8 mouse cellular contexts compared by ENCODE assay signal in genomic region chr13:69460635-69461465, GRCm38 (mm10).
DNase-seq lines count a peak whose midpoint lies in the region; ATAC-seq and TF ChIP-seq lines count a peak whose summit lies in the region.

No protein-coding gene starts in this region.

- no peaks in the 10 kb centered on the region for H3K4me1 ChIP-seq in liver, postnatal 0 days (ENCODE audit: insufficient read depth)
- peaks cover 4% of the 10 kb centered on the region; the same call in 1 of the 2 replicates for H3K4me1 ChIP-seq in neural tube, embryonic 15.5 days

- peak; percentile 25 for DNase-seq in gastrocnemius, adult 18-20 months (ENCODE audit: low spot score)
- DNase-seq in gastrocnemius, postnatal 25 days, result no peak
- DNase-seq in adrenal gland, postnatal 25 days, result peak; percentile 51
- peak; percentile 23 to 35 for DNase-seq in gastrocnemius, postnatal 36 days
- peak; percentile 80 for DNase-seq in kidney, postnatal 10 days
- peak; percentile 64 for DNase-seq in liver, postnatal 0 days
- no peak for DNase-seq in spleen, postnatal 14 days (ENCODE audit: low spot score in 2 of 2)

- intact Hi-C loops in gastrocnemius, postnatal 36 days (cut with DNase I), result loop anchor here (2.0 to 10.0 kb wide), 5 partner anchors 74 to 864 kb away; partner anchors contain the start of gene 1700001L19Rik

- no peak for TF ChIP-seq EP300 in liver, postnatal 0 days (IDR thresholded peaks at IDR 0.05; ENCODE audit: low read depth)

- H3K27me3 ChIP-seq in liver, postnatal 0 days (ENCODE audit: insufficient read depth, low read length), result no peaks in the 10 kb centered on the region
- H3K27me3 ChIP-seq in neural tube, embryonic 15.5 days (replicated peaks), result no peaks in the 10 kb centered on the region

- no peak for ATAC-seq in liver, postnatal 0 days
- peak; percentile 62; the same call in 1 of the 2 replicates for ATAC-seq in neural tube, embryonic 15.5 days (ENCODE audit: low FRiP score)

- 43% methylated on average over 17 of the region's 17 CpGs for WGBS in liver, postnatal 0 days (ENCODE audit: insufficient replicate concordance)
- 49% methylated on average over 17 of the region's 17 CpGs for WGBS in neural tube, embryonic 15.5 days

- H3K4me3 ChIP-seq in liver, postnatal 0 days (ENCODE audit: low read depth, low read length), result no peak overlapping the region
- no peak overlapping the region for H3K4me3 ChIP-seq in neural tube, embryonic 15.5 days (replicated peaks)

- no peaks in the 10 kb centered on the region for H3K36me3 ChIP-seq in liver, postnatal 0 days (replicated peaks; ENCODE audit: insufficient read depth, low read length)
- H3K36me3 ChIP-seq in neural tube, embryonic 15.5 days, result no peaks in the 10 kb centered on the region

- no peak overlapping the region for H3K9ac ChIP-seq in liver, postnatal 0 days (replicated peaks)
- no peak overlapping the region for H3K9ac ChIP-seq in neural tube, embryonic 15.5 days (replicated peaks)

- H3K27ac ChIP-seq in liver, postnatal 0 days (ENCODE audit: low read depth), result no peak overlapping the region
- no peak overlapping the region for H3K27ac ChIP-seq in neural tube, embryonic 15.5 days (replicated peaks)

- H3K9me3 ChIP-seq in liver, postnatal 0 days (ENCODE audit: low read length), result no peaks in the 10 kb centered on the region
- no peaks in the 10 kb centered on the region for H3K9me3 ChIP-seq in neural tube, embryonic 15.5 days (replicated peaks)

- peak; percentile 68 for TF ChIP-seq CTCF in liver, postnatal 0 days (IDR thresholded peaks at IDR 0.05; ENCODE audit: low read depth)

- H3K4me2 ChIP-seq in liver, postnatal 0 days (ENCODE audit: low read depth, low read length), result peak overlapping the region; percentile 13; the same call in 1 of the 2 replicates
- no peak overlapping the region for H3K4me2 ChIP-seq in neural tube, embryonic 15.5 days

Comparison
In these comparisons a context has a peak if more than half of its experiments do, and no peak if none do; other contexts are left out.
1. DNase-seq: peak in gastrocnemius, adult 18-20 months (single experiment), adrenal gland, postnatal 25 days (single experiment), gastrocnemius, postnatal 36 days (2 of 2), kidney, postnatal 10 days (single experiment) and liver, postnatal 0 days (single experiment); none in gastrocnemius, postnatal 25 days (single experiment) and spleen, postnatal 14 days (0 of 2).